Mouse (Mus musculus) T-cell, adult 2 months (primary cell): ENCODE results near the gene Xylt1.

ENCODE experiments used
- DNase-seq: peaks from one replicate; pipeline ENCODE4 v3.0.0; 2022; ENCODE audit warnings: low spot score

Xylt1 gene

GRCm38 (mm10) chr7:117380418-117381187 is at the start of gene Xylt1:
Gene Xylt1 (plus strand): TSS chr7:117380979.
- DNase-seq: peak; percentile 83

DNA sequence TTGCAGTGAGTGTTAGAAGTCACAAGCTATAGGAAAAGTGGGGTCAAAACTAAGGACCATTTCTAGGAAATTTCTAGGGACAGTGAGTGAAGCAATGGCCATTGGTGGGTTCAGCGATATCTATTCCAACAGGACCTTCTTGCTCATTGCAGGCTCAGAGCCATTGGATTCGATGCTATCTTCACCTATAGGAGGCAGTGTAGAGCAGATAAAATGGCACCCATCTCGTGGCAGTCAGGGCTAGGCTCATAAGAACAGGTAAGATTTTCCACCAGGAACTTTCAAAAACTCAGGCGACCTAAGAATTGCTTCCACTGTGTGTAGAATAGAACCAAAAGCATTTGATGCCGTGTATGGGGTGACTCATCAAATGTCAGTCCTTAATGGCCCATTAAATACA is 46.8 kb upstream of the Xylt1 start:
- DNase-seq: no peak

GRCm38 (mm10) chr7:117356316-117356715 is 24.5 kb upstream of the Xylt1 start:
- DNase-seq: no peak

- DNase-seq: no peak
Observed at GRCm38 (mm10) chr7:117357425-117358194, 23.2 kb upstream of the Xylt1 start.

DNA sequence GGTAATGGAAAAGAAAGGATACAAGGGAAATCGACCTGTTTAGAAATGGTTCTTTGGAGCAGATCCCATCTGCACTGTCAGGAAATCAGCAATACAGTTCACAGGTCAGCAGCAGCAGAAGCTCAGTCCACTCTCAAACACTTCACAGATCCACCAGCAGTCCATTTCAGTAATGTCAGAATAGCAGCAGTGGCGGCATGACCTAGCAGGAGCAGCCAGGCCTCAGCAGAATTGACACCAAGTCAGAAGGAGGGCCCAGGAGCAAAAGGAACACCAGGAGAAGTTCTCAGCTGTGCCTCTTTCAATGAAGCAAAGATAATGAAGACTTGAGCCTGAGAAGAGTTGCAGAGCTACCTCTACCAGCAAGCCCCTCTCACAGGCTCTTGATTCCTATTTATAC is 19.5 kb upstream of the Xylt1 start:
- DNase-seq: no peak

DNA sequence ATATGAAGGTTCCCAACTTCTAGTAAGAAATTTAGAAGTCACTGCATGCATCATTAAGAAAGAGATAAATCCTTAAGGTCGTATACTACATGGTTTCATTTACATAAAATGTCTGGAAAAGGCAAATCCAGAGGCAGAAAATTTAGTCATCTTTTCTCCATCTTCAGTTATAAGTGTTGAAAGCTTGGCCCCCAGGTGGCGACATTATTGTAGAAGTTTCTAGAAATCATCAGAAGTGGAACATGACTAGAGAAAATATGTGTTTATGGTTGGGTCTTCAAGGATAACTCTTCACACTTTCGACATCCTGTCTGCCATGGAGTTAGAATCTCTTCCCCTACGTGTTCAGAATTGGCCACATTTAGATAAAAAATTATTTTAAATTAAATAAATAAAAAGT is 18.3 kb upstream of the Xylt1 start:
- no peak for DNase-seq

DNA sequence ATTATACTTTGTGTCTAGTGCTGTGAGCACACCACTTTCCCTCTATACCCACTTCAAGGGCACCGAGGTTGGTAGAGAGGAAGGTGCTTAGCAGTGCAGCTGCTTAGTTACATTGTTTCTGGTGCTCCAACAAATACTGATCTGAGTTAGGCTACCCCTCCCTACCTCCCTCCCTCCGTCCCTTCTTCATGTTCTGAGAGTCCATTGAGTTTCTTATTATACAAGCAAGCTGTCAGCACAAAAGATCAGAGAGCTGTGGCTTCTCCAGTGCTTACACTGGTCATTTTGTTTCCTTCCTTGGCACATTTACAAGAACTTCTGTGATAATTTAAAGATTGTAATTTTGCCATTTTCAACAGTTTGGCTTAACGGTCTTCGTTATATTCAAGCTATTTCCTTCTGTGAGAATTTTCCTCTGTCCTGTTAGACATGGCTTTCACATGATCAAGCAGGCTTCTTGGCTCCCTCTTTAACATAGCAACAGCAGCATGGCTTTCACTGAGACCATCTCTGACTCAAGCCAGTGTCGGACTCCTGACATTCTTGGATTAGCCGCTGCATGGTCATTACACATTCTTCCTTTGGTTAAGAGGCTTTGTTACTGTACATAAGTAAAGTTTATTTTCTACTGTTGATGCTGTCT is 12.0 kb upstream of the Xylt1 start:
- no peak for DNase-seq

DNA sequence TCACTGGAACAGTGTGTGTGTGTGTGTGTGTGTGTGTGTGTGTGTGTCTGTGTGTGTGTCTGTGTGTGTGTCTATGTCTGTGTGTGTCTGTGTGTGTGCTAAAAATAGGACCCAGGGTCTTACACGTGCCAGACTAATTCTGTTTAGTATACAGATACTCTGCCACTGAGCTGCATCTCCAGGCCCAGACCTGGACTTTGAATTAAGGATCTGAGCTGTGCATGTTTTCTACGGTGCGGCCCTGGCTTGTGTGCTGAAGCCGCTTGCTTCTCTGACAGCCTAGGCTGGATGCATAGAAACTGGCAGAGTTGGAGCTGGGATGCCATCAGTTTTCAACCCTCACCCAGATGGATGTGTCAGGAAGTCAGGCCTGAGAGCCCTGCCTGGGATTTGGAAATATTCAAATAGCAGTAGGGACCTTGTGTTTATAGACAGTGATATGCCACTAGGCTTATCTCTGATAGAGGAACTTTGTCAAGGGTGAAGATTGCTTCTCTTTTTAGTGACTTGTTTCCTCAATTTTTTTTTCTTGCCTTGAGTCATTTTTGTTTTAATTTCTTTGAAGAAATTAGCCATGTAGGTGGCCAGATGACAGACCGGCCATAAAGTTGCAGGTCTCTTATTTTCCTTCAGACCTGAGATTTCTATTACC is 11.4 kb upstream of the Xylt1 start:
- DNase-seq: no peak

DNA sequence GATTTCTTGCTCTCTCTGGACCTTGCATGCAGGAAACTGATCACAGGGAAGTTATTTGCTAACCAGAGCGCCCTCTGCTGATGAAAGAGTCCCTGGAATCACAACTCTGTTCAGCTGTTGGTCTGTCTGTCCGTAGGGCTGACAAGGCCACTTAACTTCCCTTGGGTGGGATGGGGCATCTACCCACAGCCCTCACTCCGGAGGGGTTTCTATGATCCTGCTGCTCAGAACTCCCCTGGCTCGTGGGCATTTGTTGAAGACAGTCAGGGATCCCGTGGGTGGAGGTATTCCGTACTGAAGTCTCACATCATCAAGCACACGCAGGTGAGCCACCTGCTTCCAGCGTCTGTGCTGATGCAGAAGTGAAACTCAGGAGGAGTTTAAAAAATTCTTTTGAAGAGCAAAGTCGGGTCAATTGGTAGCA is 4.9 kb upstream of the Xylt1 start:
- DNase-seq: peak; percentile 42

DNA sequence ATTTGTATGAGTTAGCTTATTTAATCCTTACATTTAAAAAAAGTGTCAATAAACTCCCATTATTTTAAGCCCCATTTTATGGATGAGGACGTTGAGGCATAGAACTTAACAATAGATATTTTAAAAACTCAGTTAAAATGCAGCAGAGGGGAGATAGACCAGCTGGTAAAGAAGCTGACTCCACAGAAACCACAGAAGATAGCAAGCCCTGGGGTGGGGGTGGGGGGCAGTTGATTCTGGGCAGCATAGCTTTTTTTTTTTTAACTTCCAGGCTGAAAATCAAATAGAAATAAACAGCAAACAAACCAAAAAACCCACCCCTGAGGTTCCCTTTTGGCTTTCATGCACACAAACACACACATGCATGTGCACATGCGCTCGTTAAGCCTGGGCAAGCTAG is 3.6 kb upstream of the Xylt1 start:
- DNase-seq: no peak

DNA sequence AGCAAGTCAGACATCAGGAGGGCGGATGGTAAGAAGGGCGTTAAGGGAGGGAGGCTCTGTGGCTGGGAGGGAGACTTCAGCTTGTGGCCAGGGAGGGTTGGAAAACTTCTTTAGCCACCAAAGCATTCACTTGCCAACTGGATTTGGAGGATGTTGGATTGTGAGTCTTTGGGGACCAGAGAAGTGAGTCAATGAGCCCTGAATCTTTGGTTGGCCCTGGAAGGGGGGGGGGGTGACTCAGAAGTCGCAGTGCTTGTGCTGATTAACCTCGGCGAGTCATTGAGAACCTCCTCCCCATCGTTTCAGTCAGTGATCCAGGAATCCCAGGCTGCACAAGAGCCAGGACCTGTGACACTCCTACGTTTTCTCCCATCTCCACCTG is 752 bp upstream of the Xylt1 start:
- DNase-seq: no peak

- DNase-seq: peak; percentile 18
Observed at GRCm38 (mm10) chr7:117381188-117381981, 606 bp downstream of the Xylt1 start.

DNA sequence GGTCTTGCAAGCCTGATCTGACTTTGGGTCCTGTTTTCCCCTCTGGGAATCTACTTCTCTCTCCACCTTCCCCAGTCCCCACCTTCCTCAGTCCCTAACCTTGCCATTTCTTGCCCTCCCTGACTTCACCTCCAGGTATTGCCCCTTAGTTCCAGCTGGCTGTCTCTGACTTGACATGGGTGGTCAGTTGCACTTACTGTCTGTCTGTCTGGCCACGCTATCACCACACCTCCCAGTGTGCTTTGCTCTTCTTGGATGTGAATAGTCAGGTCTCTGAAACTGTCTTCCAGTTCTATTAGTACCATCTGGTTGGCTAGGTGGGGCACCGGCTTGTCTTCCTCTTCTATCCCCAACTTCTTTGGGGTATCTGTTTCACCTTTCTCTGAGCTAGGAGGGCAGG is 1.2 kb downstream of the Xylt1 start:
- DNase-seq: no peak

GRCm38 (mm10) chr7:117383147-117383940 is 2.6 kb downstream of the Xylt1 start:
- no peak for DNase-seq

DNA sequence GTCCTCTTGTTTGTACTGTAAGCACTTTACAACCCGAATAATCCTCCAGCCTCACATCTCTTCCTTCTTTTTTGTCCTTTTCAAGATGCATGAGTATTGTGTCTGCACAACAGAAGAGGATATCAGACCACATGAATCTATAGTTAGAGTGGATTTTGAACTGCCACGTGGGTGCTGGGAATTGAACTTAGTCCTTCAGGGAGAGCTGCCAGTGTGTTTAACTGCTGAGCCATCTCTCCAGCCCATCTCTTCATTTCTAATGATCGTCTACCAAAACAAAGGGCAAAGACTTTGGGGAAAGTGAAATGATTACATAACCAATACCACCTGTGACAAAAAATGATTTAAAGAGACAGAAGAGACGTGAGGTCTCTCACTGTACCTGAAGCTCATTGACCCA is 5.6 kb downstream of the Xylt1 start:
- DNase-seq: no peak

DNA sequence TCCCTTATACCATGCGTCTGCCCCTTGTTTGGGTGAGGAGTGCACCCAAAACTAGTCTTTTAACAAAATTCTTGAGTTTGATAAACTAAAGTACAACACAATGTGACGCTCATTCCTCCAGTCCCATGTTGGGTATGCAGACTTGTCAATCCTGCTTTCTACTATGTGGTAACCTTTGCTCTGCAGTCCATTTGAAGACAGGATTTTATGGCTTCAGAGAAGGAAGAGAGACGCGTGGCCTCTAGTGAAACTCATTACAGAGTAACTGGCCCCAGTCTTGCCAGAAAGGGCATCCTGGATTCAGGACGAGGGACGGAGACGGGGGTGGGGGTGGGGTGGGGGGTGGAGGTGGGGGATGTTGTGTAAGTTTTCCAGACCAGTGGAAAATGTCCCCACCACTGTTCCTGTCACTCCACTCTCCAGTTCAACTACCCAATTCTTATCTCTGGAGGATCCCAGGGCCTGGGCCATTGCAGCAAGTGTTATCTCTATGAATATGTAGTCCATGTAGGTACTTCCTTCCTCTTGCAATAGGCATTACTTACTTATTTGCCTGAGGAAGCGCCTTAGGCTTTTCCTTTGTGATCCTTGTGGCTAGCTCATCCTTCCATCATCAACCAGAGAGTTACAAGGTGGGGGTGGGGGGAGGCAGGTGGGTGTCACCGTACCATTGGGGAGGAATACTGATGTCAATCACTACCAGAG is 7.7 kb downstream of the Xylt1 start:
- no peak for DNase-seq

GRCm38 (mm10) chr7:117389048-117389447 is 8.3 kb downstream of the Xylt1 start:
- no peak for DNase-seq

DNA sequence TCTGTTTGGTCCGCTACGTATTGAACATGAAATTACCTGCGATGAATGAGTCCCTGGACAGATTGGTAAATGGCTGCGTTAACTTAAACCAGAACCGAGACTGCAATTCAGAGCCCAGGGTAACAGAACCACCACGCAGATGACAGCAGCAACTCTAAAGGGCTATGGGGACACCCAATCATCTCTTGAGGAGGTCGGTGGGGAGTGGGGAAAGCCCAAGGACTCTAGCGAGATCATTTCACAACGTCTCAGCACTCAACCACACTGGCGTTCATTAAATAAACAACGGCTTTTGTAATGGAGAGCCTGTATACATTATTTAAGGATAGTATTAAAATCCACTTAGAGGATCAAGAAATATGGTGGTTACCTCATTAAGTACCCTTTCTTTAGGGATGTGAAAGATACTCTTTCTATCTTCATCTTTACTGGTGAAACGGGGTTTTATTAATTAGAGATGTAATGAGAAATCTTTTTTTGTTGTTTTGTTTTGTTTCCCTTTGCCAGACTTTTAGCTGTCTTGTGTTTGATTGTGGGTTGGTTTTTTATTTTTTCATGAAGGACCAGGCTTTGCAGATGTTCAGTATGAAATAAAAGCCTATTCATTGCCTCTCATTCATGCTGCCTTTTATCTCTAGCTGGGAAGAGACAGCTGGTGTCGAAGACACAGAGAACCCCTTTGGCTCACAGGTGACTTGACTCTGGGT is 12.2 kb downstream of the Xylt1 start:
- no peak for DNase-seq

- DNase-seq: peak; percentile 34
Observed at GRCm38 (mm10) chr7:117393976-117394375, 13.2 kb downstream of the Xylt1 start.

DNA sequence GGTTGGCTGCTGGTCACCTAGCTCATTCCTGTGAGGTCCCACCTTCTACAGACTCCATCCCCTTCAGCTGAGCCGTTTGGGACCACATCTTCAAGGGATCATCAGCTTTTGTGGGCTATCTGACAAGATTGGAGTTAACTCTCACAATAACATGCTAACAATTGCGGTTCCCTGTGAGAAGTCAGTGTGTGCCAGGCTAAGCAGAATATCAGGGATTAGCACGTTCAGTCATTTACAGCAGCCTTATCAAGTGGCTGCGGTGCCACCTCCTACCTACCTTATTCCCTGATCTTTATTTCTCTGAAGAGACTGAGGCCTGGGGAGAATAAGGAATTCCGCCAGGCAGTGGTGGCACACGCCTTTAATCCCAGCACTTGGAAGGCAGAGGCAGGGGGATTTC is 13.6 kb downstream of the Xylt1 start:
- DNase-seq: no peak
